Mouse (Mus musculus): Measurements from ENCODE around the gene Adamts16. TPM values are rescaled to one million over a fixed set of nuclear protein-coding genes. Genes with fewer than 3 reads are reported as not detected.

Gene Adamts16
- polyA plus RNA-seq, 2 experiments from 2014 or later, result not detected

DNA sequence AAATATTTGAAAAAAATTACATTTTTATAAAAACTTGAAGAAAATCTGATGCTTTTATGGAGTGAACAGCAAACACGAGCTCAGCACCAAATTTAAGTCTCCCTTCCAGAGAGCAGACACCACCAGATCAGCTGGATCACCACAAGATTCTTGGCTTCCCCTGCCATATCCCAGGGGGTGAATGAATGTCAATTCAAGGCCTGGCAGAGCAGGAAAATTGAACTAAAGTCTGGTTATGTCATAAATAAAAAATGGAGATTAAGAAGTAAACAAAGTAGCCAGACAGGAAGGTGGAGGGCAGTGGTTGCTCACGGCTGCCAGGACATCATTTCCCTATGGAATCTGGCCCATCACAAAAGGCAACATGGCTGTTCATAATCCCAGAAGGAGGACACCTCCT lies 80.3 kb downstream of the Adamts16 start:
- ATAC-seq, result no peak

DNA sequence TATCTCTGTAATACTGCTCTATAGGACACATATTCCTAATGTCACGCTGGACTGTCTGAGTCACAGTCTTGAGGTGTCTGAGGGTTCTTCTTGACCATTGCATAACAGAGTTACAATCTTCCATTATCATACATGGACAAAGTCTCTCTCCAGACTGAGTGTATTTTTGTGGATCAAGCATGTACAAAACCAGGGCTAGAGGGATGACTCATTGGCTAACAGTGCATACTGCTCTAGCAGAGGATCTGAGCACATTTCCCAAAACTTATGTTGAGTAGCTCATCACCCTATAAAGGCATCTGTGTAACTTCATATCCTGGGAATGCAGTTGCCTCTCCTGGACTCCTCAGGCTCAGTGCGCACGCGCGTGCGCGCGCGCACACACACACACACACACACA lies 81.4 kb downstream of the Adamts16 start:
- no peak for ATAC-seq

DNA sequence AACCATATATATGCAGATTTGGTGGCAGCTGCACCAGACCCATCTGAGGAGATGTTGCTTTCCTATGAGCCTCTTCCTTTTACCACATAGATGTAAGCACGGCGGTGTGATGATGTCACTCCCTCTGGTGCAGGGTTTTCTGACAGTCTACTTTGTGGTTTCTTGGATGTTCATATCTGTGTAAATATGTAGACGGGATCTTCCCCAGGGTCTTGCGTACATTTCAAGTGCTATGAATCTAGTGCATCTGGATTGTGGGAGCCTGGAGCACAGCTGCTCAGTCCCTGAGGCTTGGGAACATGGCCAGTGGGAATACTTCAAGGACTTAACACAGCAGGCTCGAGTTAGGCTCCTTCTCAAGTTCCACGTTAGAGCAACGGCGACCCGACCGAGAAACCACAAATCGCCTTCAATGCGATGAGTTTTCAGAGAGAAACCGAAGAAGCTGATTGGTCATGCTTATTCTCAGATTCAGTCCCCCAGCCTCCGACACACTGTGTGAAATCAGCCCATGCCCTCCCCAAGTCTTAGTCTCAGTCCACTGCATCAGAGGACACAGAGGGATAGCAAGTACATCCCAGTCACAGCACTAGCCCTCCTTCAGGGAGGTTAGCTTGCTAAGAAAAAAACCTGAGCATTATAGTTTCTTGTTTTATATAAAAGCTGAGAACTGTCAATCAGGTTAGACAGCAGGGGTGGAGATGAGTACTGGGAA lies 95.2 kb downstream of the Adamts16 start:
- ATAC-seq, result no peak

DNA sequence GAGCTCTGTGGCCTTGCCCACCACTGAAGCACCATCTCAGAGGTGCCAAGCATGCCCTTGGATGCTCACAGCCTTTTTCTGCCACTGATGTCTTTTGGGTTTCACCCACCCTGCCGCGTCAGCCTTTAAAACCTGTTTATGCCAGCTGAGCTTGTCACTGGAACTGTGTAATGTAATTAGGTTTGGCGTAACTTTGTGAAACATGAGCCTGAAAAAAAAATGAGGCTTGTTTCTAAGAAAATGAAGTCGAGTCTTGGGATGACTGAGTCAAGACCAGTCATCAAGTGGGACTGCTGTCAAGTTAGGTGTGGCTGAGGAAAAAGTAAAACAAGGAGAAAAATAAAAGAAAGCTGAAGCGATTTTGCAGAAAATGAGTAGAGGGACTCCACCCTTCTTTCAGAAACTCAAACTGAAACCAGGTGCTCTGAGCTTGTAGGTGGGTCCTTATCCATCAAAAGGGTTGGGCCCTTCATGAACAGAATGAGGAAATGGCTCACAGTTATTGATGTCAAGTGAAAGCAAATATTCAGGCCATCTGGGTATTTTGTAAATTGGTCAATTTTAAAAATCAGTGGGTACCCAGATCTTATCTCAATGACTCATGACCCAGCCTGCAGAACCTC lies 97.1 kb downstream of the Adamts16 start:
- ATAC-seq, result no peak

DNA sequence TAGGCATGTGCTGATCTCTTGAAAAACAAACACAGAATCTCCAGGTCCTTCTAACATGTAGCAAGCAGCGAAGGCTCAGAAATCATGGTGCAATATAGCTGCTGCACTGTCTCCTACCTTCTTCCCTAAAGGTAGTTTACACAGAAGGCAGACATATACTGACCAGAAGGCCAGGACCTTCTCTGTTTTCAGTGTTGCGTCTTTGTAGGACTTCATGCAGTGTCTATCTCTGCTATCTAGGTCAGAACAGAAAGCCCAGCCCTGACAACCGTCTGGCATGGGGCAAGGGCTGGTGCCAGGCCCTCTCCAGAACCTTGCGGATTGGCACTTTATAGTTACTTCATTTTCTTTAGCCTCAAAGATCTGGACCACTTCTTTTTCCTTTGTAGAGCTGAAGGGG lies 98.9 kb downstream of the Adamts16 start:
- no peak for ATAC-seq

DNA sequence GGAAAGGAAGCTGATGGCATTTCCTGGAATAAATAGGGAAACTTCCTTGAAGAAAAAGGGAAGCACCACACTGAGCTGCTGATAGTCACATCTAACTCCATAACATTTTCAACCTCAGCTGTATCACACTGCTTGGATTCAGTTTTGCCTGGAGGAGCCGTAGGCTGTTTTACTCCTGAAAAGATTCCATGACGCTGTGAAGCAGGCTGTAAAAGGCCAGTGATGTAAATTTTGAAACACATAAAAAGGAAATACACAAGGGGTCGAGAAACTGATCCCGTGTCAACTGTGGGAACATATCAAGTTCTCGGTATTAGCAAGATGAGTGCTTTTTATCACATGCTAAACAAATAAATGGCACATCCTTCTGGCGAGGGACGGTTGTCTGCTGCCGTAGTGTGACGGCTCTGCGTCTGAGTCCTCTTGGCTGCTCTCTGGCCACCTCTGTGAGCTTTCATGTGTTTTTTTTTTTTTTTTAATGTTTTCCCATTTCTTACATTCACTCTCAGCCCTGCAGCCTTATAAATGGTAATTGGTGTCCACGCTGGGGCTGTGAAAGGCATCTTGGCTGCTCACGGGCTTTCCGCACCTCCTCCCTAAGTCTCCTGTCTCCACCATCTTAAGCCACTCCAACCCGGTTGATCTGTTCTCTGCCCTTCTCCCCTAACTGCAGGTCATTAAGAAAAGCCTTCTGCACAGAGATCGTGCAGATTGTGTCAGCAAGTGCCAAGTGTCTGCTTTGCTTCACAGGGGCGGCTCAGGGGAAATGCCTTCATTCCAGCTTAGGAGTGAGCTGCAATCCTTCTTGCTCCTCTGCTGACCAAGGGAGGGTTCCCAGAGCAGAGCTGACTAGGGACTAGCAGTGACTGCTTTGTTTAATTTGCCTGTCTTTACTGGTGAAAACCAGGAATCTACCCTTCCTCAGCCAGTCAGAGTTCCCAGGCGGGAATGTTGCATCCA lies 101.0 kb downstream of the Adamts16 start:
- ATAC-seq, result no peak

DNA sequence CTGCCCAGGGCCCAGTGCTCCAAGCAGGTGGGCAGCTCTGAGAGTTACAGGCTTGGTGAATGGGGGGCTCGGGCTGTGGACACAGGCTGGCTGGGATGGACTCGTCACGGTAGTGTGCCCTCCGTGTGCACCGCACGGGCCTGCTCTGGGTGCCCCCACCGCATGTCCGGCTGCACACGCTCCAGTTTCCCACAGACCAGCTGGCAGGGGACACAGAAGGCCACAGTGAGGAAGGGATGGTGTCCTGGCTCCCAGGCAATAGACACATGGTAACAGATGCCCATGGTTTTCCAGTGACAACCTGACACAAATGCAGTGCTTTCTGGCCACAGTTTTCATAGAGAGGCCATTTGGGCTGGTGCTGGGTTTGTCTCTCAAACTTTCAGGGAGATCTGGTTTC lies 102.8 kb downstream of the Adamts16 start:
- no peak for ATAC-seq

DNA sequence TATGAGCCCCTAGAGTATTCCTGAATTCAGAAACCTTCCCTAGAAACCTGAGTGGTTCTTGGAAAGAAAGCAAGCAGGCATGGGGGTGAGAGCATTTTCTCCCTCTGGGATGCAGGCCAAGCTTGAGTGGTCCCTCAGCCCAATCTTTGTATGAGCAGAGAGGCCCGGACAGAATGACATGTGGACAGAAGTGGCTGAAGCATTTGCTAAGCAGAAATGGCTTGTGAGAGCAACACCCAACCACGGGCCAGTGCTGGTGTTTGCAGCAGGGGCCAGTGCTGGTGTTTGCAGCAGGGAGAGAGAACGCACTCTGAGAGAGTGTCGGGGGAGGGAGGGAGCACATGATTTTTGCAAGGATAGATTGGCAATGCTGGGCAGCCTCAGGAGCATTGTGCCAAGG lies 105.2 kb downstream of the Adamts16 start:
- no peak for ATAC-seq

DNA sequence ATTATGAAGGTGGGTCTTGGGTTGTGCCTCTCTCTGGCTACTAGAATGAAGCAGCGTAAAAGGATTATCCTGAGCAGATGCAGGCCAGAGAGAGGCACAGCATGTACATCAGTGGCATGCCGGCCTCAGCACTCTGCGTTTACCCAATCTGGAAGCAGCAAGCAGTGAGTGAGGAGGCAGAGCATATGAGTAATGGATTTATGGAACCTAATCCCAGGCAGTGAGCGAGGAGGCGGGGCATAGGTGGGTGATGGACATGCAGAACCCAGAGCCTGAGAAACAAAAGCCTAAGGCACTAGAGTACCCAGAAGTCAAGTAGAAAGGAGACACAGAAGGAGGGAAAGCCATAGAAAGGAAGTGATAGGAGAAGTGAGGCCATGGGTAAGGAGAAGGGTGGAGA lies 107.0 kb downstream of the Adamts16 start:
- ATAC-seq, result no peak

DNA sequence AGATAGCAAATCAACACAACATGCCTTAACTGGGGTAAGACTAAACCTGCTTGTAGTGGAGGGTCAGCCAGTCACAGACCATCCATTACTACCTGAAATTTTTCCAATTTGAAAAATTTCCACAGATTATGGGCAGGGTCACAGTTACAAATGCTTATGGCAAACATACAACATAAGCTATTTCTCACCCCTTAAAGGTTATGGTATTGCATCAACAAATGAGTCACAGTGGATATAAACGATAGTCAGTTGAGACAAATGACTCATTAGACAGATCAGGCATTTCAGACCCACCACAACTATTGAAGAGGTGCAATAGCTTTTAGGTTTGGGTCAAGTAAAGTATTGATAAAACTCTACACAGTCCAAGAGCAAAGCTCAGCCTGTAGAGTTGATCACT lies 107.7 kb downstream of the Adamts16 start:
- no peak for ATAC-seq

DNA sequence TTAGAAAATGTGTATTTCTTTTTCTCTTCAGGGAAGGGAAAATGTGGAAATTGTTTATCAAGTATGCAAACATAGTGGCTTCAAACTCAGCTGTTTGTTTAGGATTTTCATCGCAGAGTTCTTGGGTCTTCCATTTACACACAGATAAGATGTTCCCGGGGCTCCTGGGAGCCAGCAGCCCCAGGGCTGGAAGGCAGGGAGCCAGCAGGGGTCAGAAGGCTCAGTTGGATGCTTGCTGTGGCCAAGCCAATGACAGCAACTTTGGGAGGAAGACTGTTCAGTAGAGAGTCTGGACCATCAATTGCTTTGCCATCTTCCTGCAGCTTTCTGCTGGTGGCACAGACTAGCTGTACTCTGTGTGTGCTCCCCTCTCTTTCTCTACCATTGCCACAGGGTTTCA lies 108.4 kb downstream of the Adamts16 start:
- ATAC-seq, result no peak

DNA sequence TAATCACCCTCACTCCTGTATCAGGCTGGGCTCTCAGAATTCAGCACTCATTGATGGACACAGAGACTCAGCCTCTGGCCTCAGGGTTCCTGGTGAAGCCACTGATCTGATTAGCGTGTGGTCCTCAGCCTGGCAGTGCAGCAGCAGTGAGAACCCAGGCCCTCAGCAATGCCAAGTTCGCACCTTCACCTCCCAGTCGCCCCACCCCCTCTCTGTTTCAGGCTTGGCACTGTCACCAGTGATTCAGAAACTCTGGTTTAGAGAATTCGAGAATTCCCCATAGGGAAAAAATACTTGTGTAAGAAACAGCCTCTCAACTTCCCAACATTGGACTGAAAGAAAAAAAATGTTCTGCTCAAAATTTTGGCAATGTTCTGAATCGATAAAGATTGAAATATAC lies 108.8 kb downstream of the Adamts16 start:
- ATAC-seq, result no peak

DNA sequence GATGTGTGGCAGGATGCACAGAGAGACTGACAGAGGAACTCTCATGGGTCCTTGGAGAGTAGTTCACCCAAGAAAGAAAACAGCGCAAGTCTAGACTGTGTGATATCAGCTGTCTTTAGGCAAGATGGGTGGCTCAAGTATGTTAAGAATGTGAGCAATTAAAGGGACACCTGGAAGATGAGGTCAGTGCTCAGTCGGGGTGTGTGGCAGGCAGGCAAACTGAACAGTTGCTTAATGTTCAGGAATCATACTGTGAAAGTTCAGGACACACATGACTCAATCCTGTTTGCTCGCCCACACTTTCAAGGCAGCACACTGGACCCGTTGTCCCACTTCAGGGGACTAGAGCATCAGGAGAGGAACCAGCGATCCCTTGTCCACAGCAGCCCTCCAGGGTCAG lies 110.3 kb downstream of the Adamts16 start:
- no peak for ATAC-seq

DNA sequence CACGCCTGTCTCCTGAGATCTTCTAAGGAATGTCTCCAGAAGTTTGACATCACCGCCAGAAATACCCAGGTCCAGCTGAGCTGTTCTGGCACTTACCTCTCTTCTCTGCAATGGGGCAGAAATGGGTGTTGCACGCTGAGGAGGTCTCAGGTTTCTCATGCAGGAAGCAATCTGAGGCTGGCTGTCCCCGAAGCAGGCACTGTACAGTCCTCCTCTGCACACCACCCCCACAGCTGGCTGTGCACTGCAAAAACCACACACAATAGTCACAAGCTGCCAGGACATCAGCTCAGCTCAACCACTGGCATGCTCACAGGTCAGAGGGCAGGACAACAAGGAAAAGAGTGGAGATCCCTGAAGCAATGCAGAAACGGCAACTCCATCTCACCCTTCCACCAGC lies 111.6 kb downstream of the Adamts16 start:
- ATAC-seq, result no peak

DNA sequence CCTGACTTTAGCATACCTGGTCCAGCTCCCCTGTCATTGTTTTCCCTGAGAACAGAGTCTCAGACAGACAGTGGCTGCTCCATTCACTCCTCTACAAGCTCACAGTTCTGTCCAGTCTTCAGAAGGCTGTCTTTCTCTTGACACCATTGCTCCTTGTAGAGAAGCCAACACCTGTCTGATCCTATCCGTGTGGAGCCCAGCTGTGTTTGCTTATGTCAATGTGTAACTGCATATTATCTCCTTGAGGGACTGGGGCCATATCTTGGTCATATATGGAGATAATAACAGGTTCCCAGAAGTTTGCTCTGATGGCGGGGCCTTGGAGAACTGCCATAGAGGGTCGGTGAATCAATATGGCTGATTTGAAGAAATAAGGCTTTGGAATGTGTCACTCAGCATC lies 115.4 kb downstream of the Adamts16 start:
- ATAC-seq, result no peak

DNA sequence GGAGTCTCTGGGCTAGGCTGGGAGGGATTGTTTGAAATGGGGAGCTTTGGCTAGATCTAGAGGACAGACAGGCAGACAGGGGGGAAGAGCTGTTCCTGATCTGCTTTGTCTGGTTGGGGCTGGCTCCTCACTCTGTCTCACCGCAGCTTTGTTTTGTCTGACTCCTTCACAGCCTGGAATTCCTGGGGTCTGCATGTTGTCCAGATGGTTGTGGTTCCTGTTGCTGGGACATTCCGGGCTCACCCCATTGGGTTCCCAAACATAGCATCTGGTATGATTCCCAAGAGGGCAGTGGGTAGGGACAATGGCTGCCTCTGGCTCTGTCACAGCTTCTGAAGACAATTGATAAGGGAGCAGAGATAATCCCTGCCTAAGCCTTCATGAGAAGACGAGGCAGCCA lies 117.0 kb downstream of the Adamts16 start:
- no peak for ATAC-seq

DNA sequence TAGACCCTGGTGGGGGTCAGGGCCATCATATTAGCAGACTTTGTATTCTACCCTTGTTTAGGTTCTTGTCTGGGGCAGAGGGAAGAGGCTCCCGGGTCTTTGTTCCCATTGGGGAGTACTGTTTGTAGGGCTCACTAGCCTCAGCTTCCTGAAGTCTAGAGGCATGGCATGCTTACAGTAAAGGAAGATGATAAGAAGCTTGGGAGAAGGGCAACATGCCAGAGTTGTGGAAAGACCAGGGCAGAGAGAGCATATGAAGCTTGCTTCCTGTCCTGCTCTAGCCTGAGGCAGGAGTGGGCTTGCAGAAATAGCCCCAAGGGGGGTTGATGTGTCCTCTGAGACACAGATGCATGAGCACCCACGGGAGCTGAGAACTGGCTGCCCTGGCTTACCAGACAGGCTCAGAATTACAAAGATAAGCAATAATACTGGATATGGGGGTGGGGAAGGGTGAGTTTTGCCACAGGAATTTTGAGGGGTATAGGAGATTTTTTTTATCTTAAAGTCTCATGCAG lies 117.4 kb downstream of the Adamts16 start:
- ATAC-seq, result no peak

DNA sequence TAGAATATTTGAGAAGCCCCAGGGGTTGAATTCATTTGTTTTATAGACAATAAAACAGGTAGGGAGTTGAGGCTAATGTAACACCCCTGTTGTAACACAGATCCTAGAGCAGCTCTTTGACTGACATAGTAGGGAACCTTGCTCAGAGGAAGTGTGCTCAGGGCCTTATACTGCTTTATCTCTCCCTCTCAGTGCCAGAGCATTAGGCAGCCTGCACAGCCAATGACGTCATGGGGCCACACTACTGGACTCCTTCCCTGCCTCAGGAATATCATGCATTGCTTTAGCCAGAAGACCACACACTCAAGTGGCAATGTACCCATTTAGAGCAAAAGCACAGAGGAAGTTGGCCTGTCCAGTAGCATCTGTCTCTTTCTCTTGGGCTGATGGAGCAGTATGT lies 121.6 kb downstream of the Adamts16 start:
- ATAC-seq, result no peak

DNA sequence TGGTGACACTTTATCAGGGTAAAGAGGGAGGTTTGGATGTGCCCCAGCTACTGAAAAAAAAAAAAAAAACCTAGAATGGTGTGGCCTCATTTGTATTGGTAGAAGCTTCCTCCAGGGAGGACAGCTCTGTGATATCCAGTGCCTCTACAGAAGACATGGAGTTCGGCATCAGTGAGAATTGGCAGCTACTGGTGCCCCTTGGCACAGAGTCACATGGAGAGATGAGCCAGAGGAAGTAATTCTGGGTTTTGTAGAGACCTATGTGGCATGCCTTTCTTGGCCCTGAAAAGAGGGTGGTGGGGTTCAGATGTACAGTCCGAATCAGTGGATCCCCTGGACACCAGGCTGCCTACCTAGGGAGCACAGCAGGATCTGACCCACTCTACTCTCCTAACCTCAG lies 122.8 kb downstream of the Adamts16 start:
- no peak for ATAC-seq

DNA sequence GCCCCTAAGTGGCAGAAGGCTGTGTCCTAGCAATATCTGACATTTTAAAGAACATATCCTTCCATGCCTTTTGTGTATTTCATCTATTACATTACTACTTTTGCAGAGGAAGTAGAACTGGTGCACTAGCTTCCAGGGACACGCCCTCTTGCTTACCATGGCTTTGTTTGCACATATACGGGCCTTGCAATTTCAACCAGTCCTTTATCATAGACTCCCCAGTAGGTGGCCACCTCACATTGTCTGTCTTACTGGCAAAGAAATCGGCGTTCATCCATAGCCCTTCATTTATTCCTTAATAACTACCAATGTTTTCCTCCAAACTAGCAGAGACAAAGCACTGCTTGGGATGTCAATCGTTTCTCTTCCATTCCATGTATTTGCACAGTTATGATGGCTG lies 125.6 kb downstream of the Adamts16 start:
- no peak for ATAC-seq

DNA sequence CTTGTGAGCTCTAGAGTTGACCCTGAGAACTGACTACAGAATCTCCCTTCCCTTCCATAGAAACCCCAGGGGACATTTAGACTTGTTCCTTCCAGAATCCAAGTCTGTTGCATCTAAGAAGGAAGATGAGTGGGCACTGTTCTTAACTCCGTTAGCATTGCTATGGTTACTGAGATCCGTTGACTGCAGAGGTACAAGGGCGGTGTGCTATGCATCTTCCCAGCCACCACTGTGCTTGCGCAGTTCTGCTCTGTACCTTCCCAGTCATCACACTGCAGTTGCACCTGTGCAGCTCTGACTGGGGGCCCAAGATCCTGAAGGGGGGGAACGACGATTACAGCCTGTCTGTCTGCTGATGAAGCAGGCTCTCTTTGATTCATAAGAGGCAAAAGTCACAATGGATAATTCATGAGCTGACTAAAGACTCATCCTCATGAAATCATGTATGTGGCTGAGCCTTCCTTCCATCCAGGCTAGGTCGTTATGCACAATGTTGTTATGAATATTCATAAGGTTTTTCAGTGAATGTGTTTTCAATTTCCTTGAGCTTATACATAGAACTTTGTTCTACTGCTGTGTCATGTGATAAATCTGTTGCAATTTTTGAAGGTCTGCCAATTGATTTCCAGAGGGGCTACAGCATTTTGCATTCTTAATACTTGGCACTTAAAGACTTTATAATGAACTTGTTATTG lies 127.4 kb downstream of the Adamts16 start:
- ATAC-seq, result no peak

DNA sequence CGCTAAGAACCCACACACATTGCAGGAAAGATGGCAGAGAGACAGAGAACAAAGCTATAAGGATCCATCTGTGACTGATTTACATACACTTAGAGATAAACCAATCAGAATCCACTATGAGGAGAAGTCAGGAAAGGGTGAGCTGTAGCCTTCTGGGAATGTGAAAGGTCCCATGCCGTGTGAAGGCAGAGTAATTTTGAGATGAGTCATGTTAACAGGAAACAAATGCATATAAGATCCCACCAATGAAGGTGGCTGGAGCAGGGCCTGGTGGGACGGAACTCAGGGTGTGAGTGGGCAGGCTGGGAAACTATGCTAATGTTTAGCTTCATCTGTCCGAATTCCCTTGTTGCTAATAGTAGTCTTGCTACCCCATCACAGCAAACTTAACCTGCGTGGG lies 128.3 kb downstream of the Adamts16 start:
- ATAC-seq, result no peak

All from CD4-positive, CD25-positive, alpha-beta regulatory T cell, adult 4 months (primary cell).